Mouse (Mus musculus) olfactory bulb, adult 2 months (tissue): Measurements from ENCODE around the gene Slc47a2. TPM values are rescaled to one million over a fixed set of nuclear protein-coding genes. Genes with fewer than 3 reads are reported as not detected.

Experiments
- H3K27ac ChIP-seq: fragments of 200-500 bp; 2 replicates; pipeline ENCODE4 v1.5.1; 2012; ENCODE audit warnings: low read depth, low read length; ENCODE audit not compliant: insufficient read depth
- H3K4me1 ChIP-seq: fragments of 200-500 bp; 2 replicates; pipeline ENCODE4 v1.6.1; 2012; ENCODE audit warnings: low read length; ENCODE audit not compliant: control insufficient read depth, insufficient read depth
- H3K4me3 ChIP-seq: fragments of 200-500 bp; 2 replicates; pipeline ENCODE4 v1.5.1; 2012; ENCODE audit warnings: mild to moderate bottlenecking, low read depth, low read length, moderate library complexity; ENCODE audit not compliant: insufficient read depth
- CTCF ChIP-seq: fragments of 200-500 bp; IDR thresholded peaks from 2 replicates; pipeline ENCODE4 v1.5.1; 2012; ENCODE audit warnings: low read depth, mild to moderate bottlenecking, low read length, moderate library complexity; ENCODE audit not compliant: insufficient read depth
- POLR2A ChIP-seq: fragments of 200-500 bp; IDR thresholded peaks from 2 replicates; pipeline ENCODE4 v1.6.1; 2012; ENCODE audit warnings: mild to moderate bottlenecking, low read depth, low read length, moderate library complexity; ENCODE audit not compliant: insufficient read depth
- WGBS: fragments of 180-500 bp; shearing (Covaris S2); methylation state at CpG from one replicate; pipeline ENCODE4 v1.1.7; 2018; 5-methylcytosine and 5-hydroxymethylcytosine counted together
- polyA plus RNA-seq: library from polyadenylated mRNA; stranded (reverse); fragments of >200 nt; gene quantifications from 2 replicates; pipeline ENCODE4 v1.2.4, GENCODE M21; 2012; ENCODE audit warnings: low replicate concordance; ENCODE audit not compliant: missing spikeins, insufficient read depth, insufficient read length

Slc47a2 gene
- polyA plus RNA-seq, result not detected in 2 replicates

- Histone ChIP-seq H3K4me1 (peaks cover 7% of the 10 kb centered on the region), H3K4me3 (peak within 1 kb of the TSS; percentile 17; the same call in 1 of the 2 replicates), H3K27ac (no peak within 1 kb of the TSS)
- WGBS, result 6% methylated on average over 61 of the region's 61 CpGs
- no peak for TF ChIP-seq CTCF
- no peak for TF ChIP-seq POLR2A
Measured at GRCm38 (mm10) chr11:61342505-61343420, at the start of gene Slc47a2. Slc47a2 (minus strand) TSS chr11:61342860.

GRCm38 (mm10) chr11:61388936-61389335 is 46.3 kb upstream of the Slc47a2 start:
- H3K27ac ChIP-seq, result no peak overlapping the region
- no peak overlapping the region for H3K4me3 ChIP-seq
- TF ChIP-seq CTCF (no peak), POLR2A (no peak)
- H3K4me1 ChIP-seq, result peaks cover 3% of the 10 kb centered on the region; the same call in 1 of the 2 replicates
- WGBS, result 89% methylated on average over 4 of the region's 4 CpGs

GRCm38 (mm10) chr11:61388012-61388411 is 45.4 kb upstream of the Slc47a2 start:
- WGBS, result 54% methylated on average over 6 of the region's 6 CpGs
- Histone ChIP-seq H3K4me3 (no peak overlapping the region), H3K27ac (no peak overlapping the region), H3K4me1 (peaks cover 3% of the 10 kb centered on the region; the same call in 1 of the 2 replicates)
- TF ChIP-seq POLR2A (no peak), CTCF (no peak)

- H3K4me1 ChIP-seq, result peaks cover under 1% of the 10 kb centered on the region; the same call in 1 of the 2 replicates
- 79% methylated on average over 6 of the region's 6 CpGs for WGBS
- no peak for TF ChIP-seq POLR2A
- no peak for TF ChIP-seq CTCF
- H3K4me3 ChIP-seq, result no peak overlapping the region
- no peak overlapping the region for H3K27ac ChIP-seq
Measured at GRCm38 (mm10) chr11:61387233-61387632, 44.6 kb upstream of the Slc47a2 start.

- H3K4me3 ChIP-seq, result no peak overlapping the region
- no peak overlapping the region for H3K27ac ChIP-seq
- no peak for TF ChIP-seq CTCF
- TF ChIP-seq POLR2A, result no peak
- 91% methylated on average over 4 of the region's 4 CpGs for WGBS
- no peaks in the 10 kb centered on the region for H3K4me1 ChIP-seq
Measured at GRCm38 (mm10) chr11:61385725-61386124, 43.1 kb upstream of the Slc47a2 start.

- 92% methylated on average over 1 of the region's 1 CpGs for WGBS
- TF ChIP-seq POLR2A, result no peak
- TF ChIP-seq CTCF, result no peak
Measured at GRCm38 (mm10) chr11:61381272-61381671, 38.6 kb upstream of the Slc47a2 start.

GRCm38 (mm10) chr11:61378651-61379050 is 36.0 kb upstream of the Slc47a2 start:
- WGBS, result 75% methylated on average over 4 of the region's 4 CpGs
- no peak overlapping the region for H3K4me3 ChIP-seq
- no peak overlapping the region for H3K27ac ChIP-seq
- peaks cover 8% of the 10 kb centered on the region for H3K4me1 ChIP-seq
- TF ChIP-seq CTCF (no peak), POLR2A (no peak)

More at GRCm38 (mm10) chr11:61381272-61381671, 38.6 kb upstream of the Slc47a2 start:
- Histone ChIP-seq H3K27ac (no peak overlapping the region), H3K4me1 (peaks cover 8% of the 10 kb centered on the region), H3K4me3 (no peak overlapping the region)

- 20% methylated on average over 39 of the region's 39 CpGs for whole genome bisulfite sequencing
- TF ChIP-seq CTCF (no peak), POLR2A (no peak)
- Histone ChIP-seq H3K4me1 (peaks cover 8% of the 10 kb centered on the region), H3K27ac (no peak within 1 kb of the TSS), H3K4me3 (peak within 1 kb of the TSS; percentile 13)
Measured at GRCm38 (mm10) chr11:61377881-61378613, 35.4 kb upstream of the Slc47a2 start, which contains the start of gene Slc47a1. Slc47a1 (minus strand) TSS chr11:61378345.
